ENCODE assay signal across 27 mouse cellular contexts in genomic region chr10:120458866-120459265, GRCm38 (mm10). TPM values are rescaled to one million over a fixed set of nuclear protein-coding genes. Genes with fewer than 3 reads are reported as not detected.
DNase-seq lines count a peak whose midpoint lies in the region; ATAC-seq and TF ChIP-seq lines count a peak whose summit lies in the region.
"Had no signal": no experiment of that assay in that cellular context is flagged by ENCODE, and none has a peak within 500 bp of the region (broad histone marks: within the 10 kb centered on the region; RNA-seq: fewer than 3 reads in every experiment).

No protein-coding gene starts in this region.

- TF ChIP-seq RAD21 in MEL (IDR thresholded peaks at IDR 0.05; ENCODE audit: low read depth, low read length) = no peak

- no peak overlapping the region for H3K4me3 ChIP-seq in MEL (ENCODE audit: control insufficient read depth in 1 of 2, insufficient read depth in 1 of 2, low read depth in 2 of 2, low read length in 2 of 2)
- H3K4me3 ChIP-seq in embryonic fibroblast, embryonic 13.5 days (ENCODE audit: insufficient read depth, low read length) = no peak overlapping the region
- no peak overlapping the region for H3K4me3 ChIP-seq in liver, embryonic 14.5 days (ENCODE audit: insufficient read depth in 1 of 2, low read depth in 2 of 2, low read length in 2 of 2)
- no peak overlapping the region for H3K4me3 ChIP-seq in intestine, embryonic 15.5 days (replicated peaks)
- H3K4me3 ChIP-seq: hindbrain, embryonic 12.5 days; megakaryocyte, embryonic 14.5 days; midbrain, embryonic 15.5 days; myocyte had no signal

- 18% methylated on average over 8 of the region's 8 CpGs for WGBS in liver, embryonic 14.5 days (ENCODE audit: insufficient replicate concordance)
- 82% methylated on average over 8 of the region's 8 CpGs for WGBS in intestine, embryonic 15.5 days

- no peaks in the 10 kb centered on the region for H3K27me3 ChIP-seq in MEL (ENCODE audit: control insufficient read depth in 1 of 2, insufficient read depth in 2 of 2, low read length in 2 of 2)
- H3K27me3 ChIP-seq in liver, embryonic 14.5 days (ENCODE audit: control insufficient read depth, insufficient read depth, low read length) = no peaks in the 10 kb centered on the region
- no peaks in the 10 kb centered on the region for H3K27me3 ChIP-seq in intestine, embryonic 15.5 days (replicated peaks)
- H3K27me3 ChIP-seq: CH12.LX; hindbrain, embryonic 12.5 days; megakaryocyte, embryonic 14.5 days; midbrain, embryonic 15.5 days had no signal

- no peaks in the 10 kb centered on the region for H3K36me3 ChIP-seq in MEL (ENCODE audit: control insufficient read depth in 1 of 2, insufficient read depth in 2 of 2, low read length in 2 of 2)
- H3K36me3 ChIP-seq in liver, embryonic 14.5 days (replicated peaks; ENCODE audit: control insufficient read depth, insufficient read depth, low read depth) = no peaks in the 10 kb centered on the region
- H3K36me3 ChIP-seq in intestine, embryonic 15.5 days = peaks cover 4% of the 10 kb centered on the region
- H3K36me3 ChIP-seq: G1E; midbrain, embryonic 15.5 days had no signal

- no peak for TF ChIP-seq POLR2A in MEL (IDR thresholded peaks at IDR 0.05; ENCODE audit: control insufficient read depth in 1 of 2, insufficient read depth in 1 of 2, low read depth in 1 of 2, low read length in 2 of 2, poor library complexity in 1 of 2)
- TF ChIP-seq POLR2A in embryonic fibroblast, embryonic 13.5 days (IDR thresholded peaks at IDR 0.05; ENCODE audit: low read depth, low read length) = no peak

- no peaks in the 10 kb centered on the region for H3K9me3 ChIP-seq in MEL (replicated peaks; ENCODE audit: insufficient read depth, low read length)
- H3K9me3 ChIP-seq in liver, embryonic 14.5 days (ENCODE audit: control insufficient read depth, low read length) = no peaks in the 10 kb centered on the region
- H3K9me3 ChIP-seq in intestine, embryonic 15.5 days = no peaks in the 10 kb centered on the region
- H3K9me3 ChIP-seq: hindbrain, embryonic 12.5 days; megakaryocyte, embryonic 14.5 days; midbrain, embryonic 15.5 days had no signal

- ATAC-seq in liver, embryonic 14.5 days (ENCODE audit: insufficient read depth) = peak; percentile 80
- peak; percentile 82 for ATAC-seq in megakaryocyte-erythroid progenitor cell, adult 5-6 weeks (replicated peaks; ENCODE audit: low FRiP score, low TSS enrichment, poor library complexity, severe bottlenecking)
- no peak for ATAC-seq in intestine, embryonic 15.5 days
- ATAC-seq: activated CD4-positive, CD25-positive, alpha-beta regulatory T cell, adult 4 months; forebrain, postnatal 0 days; midbrain, embryonic 15.5 days had no signal

- no peak overlapping the region for H3K9ac ChIP-seq in MEL (ENCODE audit: control insufficient read depth, low read depth, low read length, poor library complexity, severe bottlenecking)
- H3K9ac ChIP-seq in liver, embryonic 14.5 days (replicated peaks) = no peak overlapping the region
- H3K9ac ChIP-seq in intestine, embryonic 15.5 days = no peak overlapping the region
- H3K9ac ChIP-seq: forebrain, postnatal 0 days; hindbrain, embryonic 12.5 days; midbrain, embryonic 15.5 days had no signal

- peak; percentile 18 for DNase-seq in MEL (ENCODE audit: low read depth, low spot score)
- DNase-seq in liver, embryonic 14.5 days (ENCODE audit: low read depth in 3 of 3, low spot score in 3 of 3) = peak; percentile 34 to 38 (median 37)
- DNase-seq in right cerebral cortex, postnatal 14 days = no peak
- DNase-seq in layer of hippocampus, postnatal 14 days (ENCODE audit: low spot score in 2 of 2) = no peak
- DNase-seq in yolk sac, embryonic 10.5 days (ENCODE audit: low spot score) = no peak
- DNase-seq: adrenal gland, postnatal 14 days; cerebellum, adult 11 months; cerebellum, adult 9-11 months; forebrain, postnatal 0 days; gastrocnemius, postnatal 36 days; kidney, adult 11 months; lung, adult 18-20 months; lung, postnatal 10 days; right cerebral cortex, adult 18-20 months; thymus, postnatal 36 days had no signal

- no peak overlapping the region for H3K4me2 ChIP-seq in liver, embryonic 14.5 days (ENCODE audit: low read depth)
- H3K4me2 ChIP-seq in intestine, embryonic 15.5 days (replicated peaks) = no peak overlapping the region
- H3K4me2 ChIP-seq: hindbrain, embryonic 12.5 days; midbrain, embryonic 15.5 days had no signal

- no peak for TF ChIP-seq CTCF in MEL (IDR thresholded peaks at IDR 0.05 in 2 of 3, conservative IDR thresholded peaks at IDR 0.05 in 1 of 3; ENCODE audit: control insufficient read depth in 1 of 3, insufficient read depth in 1 of 3, low read depth in 2 of 3, low read length in 3 of 3, poor library complexity in 1 of 3, severe bottlenecking in 1 of 3)
- TF ChIP-seq CTCF in embryonic fibroblast, embryonic 13.5 days (IDR thresholded peaks at IDR 0.05; ENCODE audit: borderline replicate concordance, insufficient read depth, low read length) = no peak
- TF ChIP-seq CTCF in liver, embryonic 14.5 days (IDR thresholded peaks at IDR 0.05; ENCODE audit: low read depth) = no peak

- no peaks in the 10 kb centered on the region for H3K79me2 ChIP-seq in MEL (ENCODE audit: control insufficient read depth, insufficient read depth, low read length, poor library complexity)

- H3K4me1 ChIP-seq in MEL (ENCODE audit: control insufficient read depth in 1 of 2, insufficient read depth in 2 of 2, low read length in 2 of 2) = no peaks in the 10 kb centered on the region
- peaks cover 30% of the 10 kb centered on the region for H3K4me1 ChIP-seq in embryonic fibroblast, embryonic 13.5 days (ENCODE audit: control insufficient read depth, insufficient read depth, low read length)
- peaks cover 0 to 14% of the 10 kb centered on the region in 2 experiments; a peak in 3 of 4 replicates for H3K4me1 ChIP-seq in liver, embryonic 14.5 days (replicated peaks; ENCODE audit: control insufficient read depth in 2 of 2, insufficient read depth in 2 of 2, low read length in 1 of 2)
- peaks cover 7% of the 10 kb centered on the region; the same call in 1 of the 2 replicates for H3K4me1 ChIP-seq in intestine, embryonic 15.5 days (replicated peaks)
- H3K4me1 ChIP-seq: midbrain, embryonic 15.5 days had no signal

- H3K27ac ChIP-seq in MEL (ENCODE audit: control insufficient read depth, low read depth, low read length) = no peak overlapping the region
- peak overlapping the region; percentile 14; the same call in 1 of the 2 replicates for H3K27ac ChIP-seq in embryonic fibroblast, embryonic 13.5 days (ENCODE audit: insufficient read depth, low read length)
- no peak overlapping the region for H3K27ac ChIP-seq in liver, embryonic 14.5 days
- H3K27ac ChIP-seq in intestine, embryonic 15.5 days = no peak overlapping the region
- H3K27ac ChIP-seq: hindbrain, embryonic 12.5 days; midbrain, embryonic 15.5 days had no signal

- peak in 1 of 2 experiments; percentile 10; a peak in 1 of 4 replicates for TF ChIP-seq EP300 in MEL (IDR thresholded peaks at IDR 0.05; ENCODE audit: low read depth in 1 of 2, low read length in 2 of 2)
- peak; percentile 80 for TF ChIP-seq EP300 in liver, embryonic 14.5 days (IDR thresholded peaks at IDR 0.05; ENCODE audit: low read depth)

TF ChIP-seq in MEL, 35 proteins besides CTCF, POLR2A, EP300 and RAD21:
- TF ChIP-seq POLR2AphosphoS5 (IDR thresholded peaks at IDR 0.05; ENCODE audit: borderline replicate concordance, low read depth, low read length) (no peak), SIN3A (IDR thresholded peaks at IDR 0.05; ENCODE audit: low read length) (no peak), TCF12 (IDR thresholded peaks at IDR 0.05; ENCODE audit: low read depth, low read length) (no peak), MAZ (IDR thresholded peaks at IDR 0.05; ENCODE audit: low read depth, low read length) (no peak), UBTF (IDR thresholded peaks at IDR 0.05; ENCODE audit: borderline replicate concordance, insufficient read depth, low read depth, low read length) (no peak), JUND (IDR thresholded peaks at IDR 0.05; ENCODE audit: low read depth, low read length) (no peak), SMC3 (IDR thresholded peaks at IDR 0.05; ENCODE audit: low read depth, low read length) (no peak), ETS1 (IDR thresholded peaks at IDR 0.05; ENCODE audit: low read depth, low read length) (no peak), ZNF384 (IDR thresholded peaks at IDR 0.05; ENCODE audit: low read depth, low read length) (no peak), ELF1 (IDR thresholded peaks at IDR 0.05; ENCODE audit: low read depth, low read length) (no peak), NELFE (IDR thresholded peaks at IDR 0.05; ENCODE audit: low read depth, low read length) (no peak), MEF2A (IDR thresholded peaks at IDR 0.05; ENCODE audit: extremely low read depth, insufficient replicate concordance, low read depth, low read length, poor library complexity, severe bottlenecking) (no peak), MYB (IDR thresholded peaks at IDR 0.05; ENCODE audit: low read depth, low read length) (no peak), RCOR1 (IDR thresholded peaks at IDR 0.05; ENCODE audit: low read depth, low read length) (no peak), MYC (IDR thresholded peaks at IDR 0.05; ENCODE audit: low read depth, low read length) (no peak), USF1 (IDR thresholded peaks at IDR 0.05; ENCODE audit: low read depth, low read length) (no peak), ZC3H11A (IDR thresholded peaks at IDR 0.05; ENCODE audit: low read depth, low read length) (no peak)

RNA-seq across cellular contexts. Expression of gene Hmga2, which starts 17.4 kb away (rescaled TPM):
- not detected in 2 replicates for total RNA-seq in MEL (2012; rRNA removed)
- polyA plus RNA-seq in MEL (2012; ENCODE audit: insufficient read depth in 1 of 2, insufficient read length in 2 of 2, low read depth in 1 of 2, low replicate concordance in 2 of 2, missing spikeins in 1 of 2) = under 1 TPM in 1 of 2 experiments, not detected in 1; 0.15 TPM
- polyA plus RNA-seq in embryonic fibroblast, embryonic 13.5 days (2011; ENCODE audit: insufficient read length, low read depth, missing spikeins) = 195 and 437 TPM in 2 replicates
- polyA plus RNA-seq in liver, embryonic 14.5 days (2012; rRNA removed) = 4.3 and 5.4 TPM in 2 replicates
- polyA plus RNA-seq in liver, embryonic 14.5 days (2014; fragmentation: Nextera tagmentation; extraction: Ambion mirVana) = 2.4 and 3.4 TPM in 2 replicates
- total RNA-seq in megakaryocyte-erythroid progenitor cell, adult 5-6 weeks (2014; fragmentation: Nextera tagmentation) = 0.52 and 0.62 TPM in 2 replicates
- 1.5 TPM in 1 of 2 replicates, not detected in the other for total RNA-seq in megakaryocyte-erythroid progenitor cell, adult 5-6 weeks (2017)
- under 1 TPM; 0.10 to 0.12 TPM for total RNA-seq in layer of hippocampus, postnatal 14 days (2021)
- polyA plus RNA-seq in intestine, embryonic 15.5 days (2015; fragmentation: Nextera tagmentation; extraction: Ambion mirVana) = 33.9 and 41.2 TPM in 2 replicates
- total RNA-seq: CH12.LX; gastrocnemius, postnatal 36 days; heart, adult 8-10 months; heart, postnatal 25 days had no signal
- polyA plus RNA-seq: G1E had no signal

Comparison
In these comparisons a context has a peak if more than half of its experiments do, and no peak if none do; other contexts are left out.
1. DNase-seq: peak in MEL (single experiment) and liver, embryonic 14.5 days (3 of 3); none in right cerebral cortex, postnatal 14 days (single experiment), layer of hippocampus, postnatal 14 days (0 of 2) and yolk sac, embryonic 10.5 days (single experiment).